Mouse (Mus musculus): Measurements from ENCODE around the gene Ndufb2.

GRCm38 (mm10) chr6:39601828-39602227 lies 9.5 kb downstream of the Ndufb2 start:
- no peak for TF ChIP-seq EP300 (IDR thresholded peaks at IDR 0.05; ENCODE audit: low read depth)
- TF ChIP-seq CTCF (IDR thresholded peaks at IDR 0.05; ENCODE audit: low read depth) = no peak
